Mouse (Mus musculus): ENCODE data around the gene Hist1h4n.
"Not testable (repeated sequence)": the region's sequence is repeated elsewhere in the genome, so short reads cannot be mapped to it uniquely, and the experiment has no call there.

Gene Hist1h4n

DNA sequence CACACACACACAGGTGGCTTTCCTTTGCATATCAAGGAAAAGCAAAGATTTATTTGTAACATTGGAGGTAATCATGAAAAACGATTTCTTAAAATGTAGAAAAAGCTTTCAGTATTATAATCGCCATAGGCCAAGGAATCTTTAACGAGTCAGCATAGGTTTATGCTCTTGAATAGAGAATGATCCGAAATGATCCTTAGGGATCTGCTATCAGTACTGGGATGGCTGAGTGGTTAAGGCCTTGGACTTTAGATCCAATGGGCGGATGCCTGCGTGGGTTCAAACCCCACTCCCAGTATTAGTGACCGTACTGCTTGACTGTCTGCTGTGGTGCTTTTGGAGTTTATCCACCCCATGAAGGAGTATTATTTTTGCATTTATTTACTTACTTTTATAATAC is 36.4 kb downstream of the Hist1h4n start:
- no peak for DNase-seq (ENCODE audit: low spot score)

DNA sequence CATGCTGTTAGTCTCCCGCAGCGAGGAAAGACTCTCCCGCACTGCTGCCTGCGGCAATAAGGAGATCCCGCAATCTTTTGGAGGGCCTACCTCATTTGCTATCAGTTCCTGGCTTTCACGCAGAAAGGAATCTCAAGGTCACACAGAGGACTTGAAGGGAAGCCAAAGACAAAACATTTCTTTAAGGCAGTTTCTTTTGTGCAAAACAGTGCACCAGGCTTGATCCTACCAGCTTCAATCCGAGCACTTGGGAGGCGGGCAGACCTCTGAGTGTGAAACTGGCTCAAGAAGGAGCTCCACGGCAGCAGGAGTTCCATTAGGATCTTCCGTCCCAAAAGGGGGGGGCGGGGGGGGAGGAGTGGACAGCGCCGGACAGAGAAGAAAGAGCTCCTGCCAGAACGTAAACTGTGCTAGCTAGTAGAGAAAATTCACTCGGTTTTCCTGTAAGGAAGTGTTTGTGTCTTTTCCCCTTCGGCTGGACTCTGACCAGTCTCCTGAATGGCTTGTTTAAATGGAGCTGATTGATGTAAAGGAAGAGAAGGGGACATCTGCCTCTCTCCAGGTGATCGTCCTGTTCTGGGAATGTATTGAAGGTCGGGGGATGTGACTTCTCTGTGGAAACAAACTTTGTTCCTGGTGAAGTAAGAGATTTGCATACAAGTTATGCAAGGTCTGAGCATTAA is 41.3 kb downstream of the Hist1h4n start:
- no peak for DNase-seq (ENCODE audit: low spot score)

GRCm38 (mm10) chr13:21789925-21790324 is 42.1 kb downstream of the Hist1h4n start:
- no peak for DNase-seq (ENCODE audit: low spot score)

DNA sequence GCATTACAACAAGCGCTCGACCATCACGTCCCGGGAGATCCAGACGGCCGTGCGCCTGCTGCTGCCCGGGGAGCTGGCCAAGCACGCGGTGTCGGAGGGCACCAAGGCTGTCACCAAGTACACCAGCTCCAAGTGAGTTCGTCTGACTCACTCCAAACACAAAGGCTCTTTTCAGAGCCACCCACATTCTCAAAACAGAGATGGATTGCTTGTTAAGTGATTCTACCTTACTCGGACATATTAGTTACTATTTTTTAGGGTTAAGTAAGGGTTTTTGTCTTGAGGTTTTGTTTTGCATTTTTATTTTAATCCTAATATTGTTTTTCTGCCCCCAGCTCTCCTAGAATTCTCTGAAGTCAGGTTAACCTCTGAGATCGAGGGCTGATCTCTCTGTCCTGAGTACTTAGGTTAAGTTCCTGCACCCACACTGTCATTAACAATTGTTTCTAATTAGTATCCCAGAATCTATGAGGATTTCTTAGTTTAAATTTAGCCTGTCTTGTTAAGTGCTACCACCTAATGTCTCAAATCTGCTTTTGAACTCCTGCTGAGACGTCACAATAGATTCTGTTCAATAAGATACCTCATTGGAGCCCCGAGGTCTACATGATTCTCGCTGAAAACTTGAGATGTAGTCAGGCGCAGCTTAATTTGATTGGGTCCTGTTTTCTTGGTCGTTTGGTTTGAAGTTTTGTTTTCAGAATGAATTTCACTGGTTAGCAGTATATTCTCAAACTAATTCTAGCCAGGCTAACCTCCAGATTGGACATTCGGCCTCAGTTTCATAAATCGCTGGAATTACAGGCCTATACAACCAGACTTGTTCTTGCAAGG is 44.0 kb downstream of the Hist1h4n start:
- DNase-seq (ENCODE audit: low spot score) = no peak

- peak; percentile 78 for DNase-seq (ENCODE audit: low spot score)
Observed at GRCm38 (mm10) chr13:21786899-21787629, 44.9 kb downstream of the Hist1h4n start, which contains the start of the genes Hist1h2an and Hist1h2bp. Hist1h2an (minus strand) TSS chr13:21787218. Hist1h2bp (plus strand) TSS chr13:21787461.

DNA sequence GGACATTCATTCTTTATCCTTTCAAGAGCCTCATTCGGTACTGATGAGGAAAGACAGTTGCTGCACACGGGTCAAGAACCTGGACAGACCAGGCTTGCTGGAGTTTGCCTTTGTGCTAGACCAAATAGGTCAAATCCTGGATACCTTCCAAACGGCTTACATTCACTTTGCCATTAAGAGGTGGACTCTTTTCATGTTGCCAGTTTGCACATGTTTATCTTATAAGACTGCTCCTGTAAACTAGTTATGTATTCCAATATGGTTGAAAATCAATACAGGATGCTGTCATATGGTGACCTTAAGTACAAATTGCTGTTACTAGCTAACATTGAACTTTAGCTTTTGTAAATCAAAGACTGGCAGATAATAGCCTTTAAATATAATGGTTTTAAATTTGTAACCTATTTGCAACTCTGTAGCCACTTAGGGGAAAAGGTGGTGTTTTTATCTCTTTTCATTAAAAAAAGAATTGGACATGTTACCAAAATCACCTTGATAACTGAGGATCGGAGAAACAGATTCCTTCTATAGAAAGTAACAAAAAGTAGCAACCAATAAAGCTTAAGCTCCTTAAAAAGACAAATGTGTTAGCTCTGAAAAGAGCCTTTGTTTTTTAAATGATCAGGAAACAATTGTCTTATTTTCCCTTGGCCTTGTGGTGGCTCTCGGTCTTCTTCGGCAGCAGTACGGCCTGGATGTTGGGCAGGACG is 45.7 kb downstream of the Hist1h4n start:
- no peak for DNase-seq (ENCODE audit: low spot score)

DNA sequence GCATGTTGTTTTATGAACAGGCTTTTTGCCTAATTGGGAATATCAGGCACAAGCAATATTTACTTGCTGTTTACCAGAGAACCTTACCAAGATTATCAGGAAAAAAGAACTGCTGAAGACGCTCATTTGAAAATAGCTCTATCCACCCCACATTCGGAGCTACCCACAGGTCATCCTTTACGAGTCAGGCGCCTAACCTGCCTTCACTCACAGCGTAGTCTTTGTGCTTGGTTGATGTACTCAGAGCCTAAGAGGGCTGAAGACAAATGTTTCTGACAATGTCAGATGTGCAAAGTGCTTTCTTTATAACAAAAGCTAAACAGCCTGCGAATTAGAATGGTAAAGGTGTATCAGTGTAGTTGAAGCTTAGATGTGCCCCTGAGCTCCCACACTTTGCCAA is 47.7 kb downstream of the Hist1h4n start:
- DNase-seq (ENCODE audit: low spot score) = no peak

DNA sequence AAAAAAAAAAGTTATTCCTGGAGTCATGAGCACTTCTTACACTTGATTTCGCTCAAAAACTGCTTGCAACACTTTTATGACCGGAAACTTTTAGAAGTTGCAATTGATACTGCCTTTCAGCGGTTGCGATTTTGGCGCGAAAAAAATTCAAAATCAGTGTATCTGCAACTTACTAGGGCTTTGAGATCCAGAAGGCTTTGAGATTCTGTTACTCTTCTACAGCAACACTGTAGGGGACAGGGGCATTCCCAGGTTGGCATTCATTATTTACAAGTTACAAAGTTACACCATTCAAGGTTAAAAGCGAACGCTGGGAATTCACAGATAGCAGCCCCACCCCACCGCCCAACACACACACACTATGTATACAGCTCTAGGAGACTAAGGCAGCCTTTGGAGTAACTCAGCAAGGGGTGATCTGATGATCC is 48.2 kb downstream of the Hist1h4n start:
- no peak for DNase-seq (ENCODE audit: low spot score)

- no peak for DNase-seq (ENCODE audit: low spot score)
Observed at GRCm38 (mm10) chr13:21783255-21783617, 48.8 kb downstream of the Hist1h4n start, which contains the start of gene Hist1h3i. Hist1h3i (minus strand) TSS chr13:21783370.

- DNase-seq (ENCODE audit: low spot score) = not testable (repeated sequence)
Observed at GRCm38 (mm10) chr13:21782361-21783254, 49.4 kb downstream of the Hist1h4n start.

Data from ovary, postnatal 10 days (tissue).